Mouse (Mus musculus) megakaryocyte-erythroid progenitor cell, adult 5-6 weeks (primary cell): Measurements from ENCODE around the gene Dlx2. TPM values are rescaled to one million over a fixed set of nuclear protein-coding genes. Genes with fewer than 3 reads are reported as not detected.

Source experiments
- ATAC-seq: replicated peaks from 2 replicates; pipeline ENCODE4 v1.8.0; 2016; ENCODE audit warnings: mild to moderate bottlenecking, inconsistent platforms; ENCODE audit not compliant: severe bottlenecking, poor library complexity, low FRiP score, low TSS enrichment
- total RNA-seq, 2 experiments: library from RNA; stranded (forward) in 1 of 2; stranded (reverse) in 1 of 2; fragments of 200-1000, 215-1000 nt in 1 of 2; fragments of >200 nt in 1 of 2; fragmentation: Nextera tagmentation in 1 of 2; gene quantifications; 2 replicates each; pipeline ENCODE4 v1.2.3; 2014 to 2017

The Dlx2 gene
- total RNA-seq, 2 experiments from 2014 or later = not detected

- no peak for ATAC-seq
Observed at GRCm38 (mm10) chr2:71517466-71518099, 29.0 kb downstream of the Dlx2 start.

- no peak for ATAC-seq
Observed at GRCm38 (mm10) chr2:71516995-71517394, 29.6 kb downstream of the Dlx2 start.

GRCm38 (mm10) chr2:71512326-71512725 lies 34.2 kb downstream of the Dlx2 start:
- no peak for ATAC-seq

- no peak for ATAC-seq
Observed at GRCm38 (mm10) chr2:71511209-71511608, 35.3 kb downstream of the Dlx2 start.

GRCm38 (mm10) chr2:71504852-71505251 lies 41.7 kb downstream of the Dlx2 start:
- no peak for ATAC-seq

GRCm38 (mm10) chr2:71499276-71500230 lies 47.0 kb downstream of the Dlx2 start:
- no peak for ATAC-seq

GRCm38 (mm10) chr2:71497175-71497574 lies 49.4 kb downstream of the Dlx2 start:
- no peak for ATAC-seq

- no peak for ATAC-seq
Observed at GRCm38 (mm10) chr2:71494971-71495370, 51.6 kb downstream of the Dlx2 start.

- no peak for ATAC-seq
Observed at GRCm38 (mm10) chr2:71494503-71494902, 52.1 kb downstream of the Dlx2 start.

Other genes starting within 250 kb of the Dlx2 start
- gene Slc25a12, start 179.0 kb downstream of the Dlx2 start, total RNA-seq (2014; fragmentation: Nextera tagmentation) = 26.8 and 42.7 TPM in 2 replicates
- 21.2 and 42.3 TPM in 2 replicates for gene Slc25a12, start 179.0 kb downstream of the Dlx2 start, total RNA-seq (2017)
- gene Hat1, start 157.8 kb downstream of the Dlx2 start, total RNA-seq (2014; fragmentation: Nextera tagmentation) = 129 and 155 TPM in 2 replicates
- 232 and 241 TPM in 2 replicates for gene Hat1, start 157.8 kb downstream of the Dlx2 start, total RNA-seq (2017)
- 62.5 and 96.1 TPM in 2 replicates for gene Metap1d, start 93.5 kb downstream of the Dlx2 start, total RNA-seq (2014; fragmentation: Nextera tagmentation)
- gene Metap1d, start 93.5 kb downstream of the Dlx2 start, total RNA-seq (2017) = 18.1 and 47.5 TPM in 2 replicates
- not detected in 2 replicates for gene Dlx1, start 18.6 kb downstream of the Dlx2 start, total RNA-seq (2014; fragmentation: Nextera tagmentation)
- 0.19 TPM in 1 of 2 replicates, not detected in the other for gene Dlx1, start 18.6 kb downstream of the Dlx2 start, total RNA-seq (2017)
- gene Itga6, start 198.9 kb upstream of the Dlx2 start, total RNA-seq (2014; fragmentation: Nextera tagmentation) = 20.3 and 21.2 TPM in 2 replicates
- gene Itga6, start 198.9 kb upstream of the Dlx2 start, total RNA-seq (2017) = 30.4 and 45.3 TPM in 2 replicates